Mouse (Mus musculus) embryonic facial prominence, embryonic 10.5 days (tissue): ENCODE results near the gene Camta1. TPM values are rescaled to one million over a fixed set of nuclear protein-coding genes. Genes with fewer than 3 reads are reported as not detected.
A peak's percentile ranks its signal among the peaks of the same experiment; 100 is the strongest.

Experiments
- DNase-seq: peaks from one replicate; pipeline ENCODE4 v3.0.0-alpha.2; 2017; ENCODE audit warnings: low spot score
- H3K27ac ChIP-seq: fragments of 300-500 bp; sonication (generic); replicated peaks from 2 replicates; pipeline ENCODE4 v1.5.1; 2016; ENCODE audit warnings: mild to moderate bottlenecking
- H3K27me3 ChIP-seq: fragments of 300-500 bp; sonication (generic); replicated peaks from 2 replicates; pipeline ENCODE4 v1.6.1; 2016; ENCODE audit warnings: low read depth, mild to moderate bottlenecking; ENCODE audit not compliant: poor library complexity, severe bottlenecking
- H3K36me3 ChIP-seq: fragments of 300-500 bp; sonication (generic); replicated peaks from 2 replicates; pipeline ENCODE4 v1.6.1; 2016; ENCODE audit warnings: mild to moderate bottlenecking, moderate library complexity
- H3K4me1 ChIP-seq: fragments of 300-500 bp; sonication (generic); 2 replicates; pipeline ENCODE4 v1.6.1; 2016
- H3K4me3 ChIP-seq: fragments of 300-500 bp; sonication (generic); 2 replicates; pipeline ENCODE4 v1.5.1; 2016; ENCODE audit warnings: mild to moderate bottlenecking, moderate library complexity
- H3K9me3 ChIP-seq: fragments of 300-500 bp; sonication (generic); 2 replicates; pipeline ENCODE4 v1.6.1; 2016; ENCODE audit warnings: mild to moderate bottlenecking
- WGBS: fragments of 180-500 bp; shearing (Covaris S2); methylation state at CpG from one replicate; pipeline ENCODE4 v1.1.7; 2016; 5-methylcytosine and 5-hydroxymethylcytosine counted together
- polyA plus RNA-seq: library from polyadenylated mRNA; unstranded; fragments of >200 nt; fragmentation: Nextera tagmentation; extraction: Ambion mirVana; gene quantifications from 2 replicates; pipeline ENCODE4 v1.2.1, GENCODE M21; 2016

Camta1 gene
- polyA plus RNA-seq, 1 experiment from 2014 or later: 110 TPM

DNA sequence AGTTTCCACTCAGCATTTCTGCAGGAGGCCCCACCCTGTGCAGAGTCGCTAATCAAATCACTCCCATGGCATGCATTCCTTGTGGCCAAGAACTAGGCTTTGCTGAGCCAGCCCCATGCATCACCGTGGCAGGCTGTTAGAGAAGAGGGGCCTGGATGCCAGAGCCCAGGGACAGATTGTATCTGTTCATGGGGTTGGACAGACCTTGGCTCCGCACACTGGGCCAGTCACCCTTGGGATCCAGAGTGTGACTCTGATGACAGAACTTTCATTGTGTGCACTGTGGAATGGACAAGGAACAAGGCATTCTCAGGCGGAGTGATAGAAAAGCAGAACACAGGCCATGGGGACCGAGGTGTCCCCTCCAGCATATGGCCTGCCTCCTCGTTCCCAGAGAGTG, 610.9 kb downstream of the Camta1 start:
- 91% methylated on average over 6 of the region's 6 CpGs for WGBS
- Histone ChIP-seq H3K36me3 (no peaks in the 10 kb centered on the region), H3K9me3 (no peaks in the 10 kb centered on the region), H3K27me3 (no peaks in the 10 kb centered on the region), H3K4me1 (no peaks in the 10 kb centered on the region), H3K4me3 (no peak overlapping the region), H3K27ac (no peak overlapping the region)
- no peak for DNase-seq

DNA sequence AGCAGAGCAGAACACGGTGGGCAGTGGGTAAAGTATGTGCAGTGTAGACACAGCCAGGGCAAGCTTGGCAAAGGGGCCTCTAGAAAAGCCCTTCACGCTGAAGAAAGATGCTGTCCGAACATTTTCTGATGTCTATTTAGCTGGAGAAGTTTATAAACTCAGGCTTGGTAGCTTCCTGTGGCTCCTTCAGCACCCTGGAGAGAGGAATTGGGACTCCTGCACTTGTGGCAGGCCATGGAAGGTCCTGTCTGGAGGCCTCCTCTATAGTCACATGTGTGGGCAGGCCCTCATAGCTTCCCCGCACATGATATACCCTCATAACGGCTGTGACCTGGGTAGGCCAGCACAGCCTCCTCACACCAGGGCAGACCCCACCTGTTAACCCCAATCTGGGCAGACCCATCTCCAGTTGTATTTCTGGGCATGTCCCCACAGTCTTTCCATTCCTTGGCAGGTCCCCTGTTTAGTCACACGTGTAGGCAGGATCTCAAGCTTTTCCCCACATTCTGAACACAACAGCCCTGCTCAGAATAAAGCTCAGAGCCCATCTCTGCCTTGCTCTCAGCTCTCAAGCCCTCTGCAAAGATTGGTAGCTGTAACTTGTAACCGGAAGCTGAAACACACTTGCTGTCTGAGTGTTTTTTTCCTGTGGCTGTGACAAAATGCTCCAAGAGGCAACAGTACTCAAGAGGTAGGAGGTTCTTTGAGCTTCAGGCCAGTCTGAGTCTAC, 616.4 kb downstream of the Camta1 start:
- DNase-seq: peak; percentile 24
- H3K27ac ChIP-seq: no peak overlapping the region
- WGBS: 69% methylated on average over 7 of the region's 7 CpGs
- no peaks in the 10 kb centered on the region for H3K36me3 ChIP-seq
- H3K9me3 ChIP-seq: peaks cover 5% of the 10 kb centered on the region; the same call in 1 of the 2 replicates
- no peaks in the 10 kb centered on the region; the same call in 1 of the 2 replicates for H3K27me3 ChIP-seq
- H3K4me1 ChIP-seq: peaks cover 10% of the 10 kb centered on the region; the same call in 1 of the 2 replicates
- H3K4me3 ChIP-seq: no peak overlapping the region

DNA sequence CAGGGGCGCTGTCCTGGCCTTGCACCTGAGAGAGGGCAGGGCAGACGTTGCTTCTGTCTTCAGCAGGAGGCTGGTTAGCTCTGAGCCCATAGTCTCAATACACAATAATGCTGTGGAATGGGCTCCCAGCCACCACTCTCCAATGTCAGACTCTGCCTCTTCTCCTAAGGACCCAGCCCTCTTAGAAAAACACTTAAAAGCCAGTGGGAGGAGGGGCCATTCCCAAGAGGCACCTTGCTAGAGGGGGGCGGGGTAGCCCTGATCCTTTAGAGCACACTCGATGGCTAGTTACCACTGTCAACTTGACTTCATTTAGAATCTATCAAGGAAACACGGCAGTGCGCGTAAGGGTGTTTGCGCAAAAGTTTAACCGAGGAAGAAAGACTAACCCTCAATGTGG, 618.2 kb downstream of the Camta1 start:
- no peak for DNase-seq
- Histone ChIP-seq H3K27ac (no peak overlapping the region), H3K9me3 (peaks cover 12% of the 10 kb centered on the region; the same call in 1 of the 2 replicates), H3K4me1 (peaks cover 10% of the 10 kb centered on the region; the same call in 1 of the 2 replicates), H3K27me3 (no peaks in the 10 kb centered on the region; the same call in 1 of the 2 replicates), H3K4me3 (no peak overlapping the region), H3K36me3 (no peaks in the 10 kb centered on the region)
- 63% methylated on average over 9 of the region's 9 CpGs for WGBS

DNA sequence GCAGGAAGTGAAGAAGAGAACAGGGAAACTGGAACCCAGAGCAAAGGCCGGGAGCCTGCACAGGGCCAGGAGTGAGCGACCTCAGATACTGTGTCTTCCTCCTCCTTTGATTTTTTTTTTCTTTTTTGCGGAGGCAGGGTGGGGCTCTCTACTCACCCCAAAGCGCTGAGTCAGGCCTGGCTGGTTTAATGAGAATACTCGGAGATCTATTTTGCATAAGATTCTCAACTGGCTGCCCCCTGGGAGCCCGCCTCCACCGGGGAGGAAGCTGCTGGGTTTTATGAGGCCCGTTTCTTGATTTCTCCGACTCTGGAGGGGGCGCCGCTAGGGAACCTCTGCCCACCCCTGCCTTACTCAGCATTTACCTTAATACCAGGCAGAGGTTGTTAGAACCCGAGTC, 618.9 kb downstream of the Camta1 start:
- Histone ChIP-seq H3K27me3 (no peaks in the 10 kb centered on the region; the same call in 1 of the 2 replicates), H3K4me3 (no peak overlapping the region), H3K9me3 (peaks cover 12% of the 10 kb centered on the region; the same call in 1 of the 2 replicates), H3K4me1 (peaks cover 10% of the 10 kb centered on the region; the same call in 1 of the 2 replicates), H3K36me3 (no peaks in the 10 kb centered on the region), H3K27ac (no peak overlapping the region)
- no peak for DNase-seq
- 27% methylated on average over 12 of the region's 12 CpGs for WGBS

DNA sequence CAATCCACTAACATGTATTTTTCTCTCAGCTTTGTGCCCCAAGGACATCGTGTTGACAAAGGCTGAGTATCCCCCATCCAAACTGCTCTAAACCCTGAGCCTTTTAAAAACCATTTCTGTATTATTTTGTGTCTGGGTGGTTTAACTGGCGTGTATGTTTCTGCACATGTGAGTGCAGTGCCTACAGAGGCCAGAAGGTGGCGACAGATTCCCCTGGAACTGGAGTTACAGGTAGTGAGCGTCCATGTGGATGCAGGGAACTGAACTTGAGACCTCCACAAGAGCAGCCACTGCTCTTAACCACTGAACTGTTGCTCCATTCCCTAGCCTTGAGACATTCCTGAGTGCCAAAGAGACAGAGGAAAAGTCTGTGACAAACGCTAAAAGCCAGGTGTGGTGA, 621.2 kb downstream of the Camta1 start:
- 83% methylated on average over 5 of the region's 5 CpGs for WGBS
- H3K9me3 ChIP-seq: peaks cover 12% of the 10 kb centered on the region; the same call in 1 of the 2 replicates
- no peak overlapping the region for H3K4me3 ChIP-seq
- peaks cover 10% of the 10 kb centered on the region; the same call in 1 of the 2 replicates for H3K4me1 ChIP-seq
- H3K36me3 ChIP-seq: no peaks in the 10 kb centered on the region
- DNase-seq: no peak
- H3K27me3 ChIP-seq: no peaks in the 10 kb centered on the region; the same call in 1 of the 2 replicates
- no peak overlapping the region for H3K27ac ChIP-seq

DNA sequence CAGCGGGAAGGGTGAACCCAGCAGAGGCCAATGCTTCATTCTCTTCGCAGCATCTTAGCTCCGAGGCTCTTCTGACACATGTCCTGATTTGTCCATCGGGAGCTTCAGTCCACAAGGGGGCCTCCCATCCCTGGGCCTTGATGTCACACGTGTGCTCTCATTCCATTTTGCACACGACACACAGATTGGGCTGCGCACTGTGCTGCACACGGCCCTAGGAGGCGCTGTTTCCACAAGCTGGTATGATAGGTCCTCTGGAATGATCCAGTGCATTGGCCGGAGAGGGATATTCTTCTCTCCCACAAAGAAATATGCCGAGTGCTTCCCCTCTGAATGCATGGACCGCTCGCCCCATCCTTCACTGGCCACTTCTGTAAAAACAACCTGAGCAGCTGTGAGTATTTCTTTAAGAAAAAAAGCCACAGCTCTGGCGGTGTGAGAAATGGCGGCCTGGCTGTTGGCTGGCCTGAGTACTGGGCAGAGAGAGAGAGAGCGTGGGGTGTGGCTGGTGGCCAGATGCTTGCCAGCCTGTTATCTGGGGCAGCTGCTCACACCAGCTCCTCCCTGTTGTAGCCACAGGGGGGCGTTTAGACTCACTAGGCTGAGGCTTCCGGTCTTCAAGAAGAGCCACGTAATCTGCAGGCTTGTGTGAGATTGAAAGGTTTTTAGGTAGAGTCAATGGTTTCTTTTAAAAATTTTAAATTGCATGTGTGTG, 622.5 kb downstream of the Camta1 start:
- peaks cover 12% of the 10 kb centered on the region; the same call in 1 of the 2 replicates for H3K9me3 ChIP-seq
- no peak for DNase-seq
- no peak overlapping the region for H3K27ac ChIP-seq
- H3K4me1 ChIP-seq: peaks cover 10% of the 10 kb centered on the region; the same call in 1 of the 2 replicates
- H3K36me3 ChIP-seq: no peaks in the 10 kb centered on the region
- H3K27me3 ChIP-seq: no peaks in the 10 kb centered on the region; the same call in 1 of the 2 replicates
- H3K4me3 ChIP-seq: no peak overlapping the region
- WGBS: 83% methylated on average over 19 of the region's 19 CpGs

DNA sequence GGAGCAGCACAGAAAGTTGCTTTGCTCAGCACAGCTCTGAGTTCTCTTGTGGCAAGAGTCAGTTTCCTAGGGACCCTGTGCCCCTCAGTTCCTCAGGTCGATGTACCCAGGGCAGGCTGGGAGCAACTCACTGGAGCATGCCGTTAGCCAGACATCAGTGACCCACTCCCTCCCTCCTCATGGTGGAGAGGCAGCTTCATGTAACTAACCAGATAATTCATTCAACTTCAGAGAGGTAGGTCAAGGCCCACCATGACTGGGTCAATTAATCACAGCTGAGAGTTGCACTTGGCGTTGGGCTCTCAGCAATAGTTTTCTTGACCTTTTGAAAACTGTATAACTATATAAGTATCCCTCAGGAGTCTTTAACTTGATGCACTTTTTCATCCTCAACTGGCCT, 624.2 kb downstream of the Camta1 start:
- Histone ChIP-seq H3K27me3 (no peaks in the 10 kb centered on the region), H3K9me3 (peaks cover 12% of the 10 kb centered on the region; the same call in 1 of the 2 replicates), H3K36me3 (no peaks in the 10 kb centered on the region), H3K27ac (no peak overlapping the region), H3K4me3 (no peak overlapping the region), H3K4me1 (no peaks in the 10 kb centered on the region)
- 71% methylated on average over 3 of the region's 3 CpGs for WGBS
- no peak for DNase-seq

DNA sequence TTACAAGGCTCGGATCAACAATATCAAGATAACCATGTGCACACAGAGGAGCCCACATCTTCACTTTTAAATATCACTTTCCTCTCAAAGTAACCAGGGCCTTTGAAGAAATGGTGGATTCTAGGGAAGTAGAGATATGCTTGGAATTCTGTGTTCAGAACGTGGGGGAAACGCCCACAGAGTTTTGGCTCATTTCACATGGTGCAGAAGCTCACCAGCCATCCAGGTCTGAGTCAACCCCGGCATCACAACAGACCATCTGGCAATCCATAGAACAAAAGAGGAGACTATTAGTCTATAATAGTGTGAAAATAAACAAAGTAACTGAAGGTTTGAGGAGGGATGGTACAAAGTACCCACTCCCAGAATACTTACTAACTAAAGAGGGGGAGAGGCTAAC, 626.7 kb downstream of the Camta1 start:
- WGBS: 90% methylated on average over 4 of the region's 4 CpGs
- H3K4me1 ChIP-seq: no peaks in the 10 kb centered on the region

DNA sequence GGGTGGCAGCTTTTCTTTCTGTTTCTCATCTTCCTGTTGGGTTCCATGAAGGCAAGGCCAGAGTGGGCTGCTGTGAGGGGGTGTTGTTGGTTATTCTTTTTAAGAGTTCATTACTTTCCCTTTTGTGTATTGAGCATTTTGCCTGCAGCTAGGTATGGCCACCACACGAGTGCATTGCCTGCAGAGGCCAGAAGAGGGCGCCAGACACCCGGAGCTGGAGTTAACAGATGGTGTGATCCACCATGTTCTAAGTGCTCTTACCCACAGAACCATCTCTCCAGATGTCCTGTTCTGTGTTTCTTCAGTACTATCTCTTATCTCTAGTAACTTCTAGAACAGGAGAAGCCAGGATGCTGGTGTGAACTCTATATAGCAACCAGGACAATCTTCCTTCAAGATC, 629.6 kb downstream of the Camta1 start:
- H3K36me3 ChIP-seq: no peaks in the 10 kb centered on the region
- H3K27me3 ChIP-seq: no peaks in the 10 kb centered on the region
- no peaks in the 10 kb centered on the region for H3K9me3 ChIP-seq
- H3K4me1 ChIP-seq: peaks cover 3% of the 10 kb centered on the region; the same call in 1 of the 2 replicates
- WGBS: 68% methylated on average over 3 of the region's 3 CpGs
- H3K4me3 ChIP-seq: no peak overlapping the region
- DNase-seq: no peak
- no peak overlapping the region for H3K27ac ChIP-seq

More for the DNA sequence above, 626.7 kb downstream of the Camta1 start:
- no peaks in the 10 kb centered on the region for H3K36me3 ChIP-seq
- H3K27me3 ChIP-seq: no peaks in the 10 kb centered on the region
- H3K27ac ChIP-seq: no peak overlapping the region
- 0 out of 2 replicates have a peak, but pooled peaks cover 5% of the 10 kb centered on the region for H3K9me3 ChIP-seq
- DNase-seq: no peak
- no peak overlapping the region for H3K4me3 ChIP-seq

DNA sequence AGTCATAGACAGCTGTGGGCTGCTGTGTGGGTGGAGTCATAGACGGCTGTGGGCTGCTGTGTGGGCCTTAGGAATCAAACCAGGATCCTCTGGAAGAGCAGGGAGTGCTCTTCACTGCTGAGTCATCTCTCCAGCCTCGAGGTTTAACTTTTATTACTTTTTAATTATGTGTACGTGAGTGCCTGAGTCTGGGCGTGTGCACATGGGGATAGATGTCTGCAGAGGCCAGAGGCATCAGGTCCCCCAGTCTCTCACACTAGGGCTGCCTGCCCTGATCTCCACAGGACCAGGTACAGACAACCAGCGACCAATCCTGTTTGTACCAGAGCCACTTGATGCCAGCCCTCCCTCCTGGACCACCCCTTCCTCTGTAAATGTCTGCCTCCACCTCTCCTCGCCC, 632.6 kb downstream of the Camta1 start:
- Histone ChIP-seq H3K36me3 (no peaks in the 10 kb centered on the region), H3K4me3 (no peak overlapping the region), H3K9me3 (no peaks in the 10 kb centered on the region), H3K27me3 (no peaks in the 10 kb centered on the region), H3K27ac (no peak overlapping the region), H3K4me1 (peaks cover 12% of the 10 kb centered on the region)
- WGBS: 71% methylated on average over 6 of the region's 6 CpGs
- no peak for DNase-seq

DNA sequence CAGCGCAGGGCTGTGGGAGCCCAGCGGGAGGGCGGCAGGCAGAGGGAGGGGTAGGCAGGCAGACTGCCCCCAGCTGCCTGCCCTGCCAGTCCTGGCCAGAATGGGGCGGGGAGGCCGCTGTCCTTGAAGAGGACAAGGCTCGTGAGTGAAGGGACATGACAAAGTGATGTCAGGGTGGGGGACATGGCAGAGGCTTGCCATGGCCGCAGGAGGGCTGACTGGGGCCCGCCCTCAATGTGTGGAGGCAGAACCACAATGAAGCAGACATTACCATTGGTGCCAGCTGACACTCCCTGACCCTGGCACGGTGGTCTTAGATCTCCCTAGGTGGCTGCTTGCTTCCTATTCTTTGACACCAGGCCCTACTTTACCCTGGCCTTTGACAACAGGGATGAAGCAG, 635.2 kb downstream of the Camta1 start:
- Histone ChIP-seq H3K27ac (no peak overlapping the region), H3K4me1 (peaks cover 12% of the 10 kb centered on the region), H3K4me3 (no peak overlapping the region), H3K9me3 (no peaks in the 10 kb centered on the region), H3K27me3 (peaks cover 5% of the 10 kb centered on the region; the same call in 1 of the 2 replicates), H3K36me3 (no peaks in the 10 kb centered on the region)
- WGBS: 48% methylated on average over 9 of the region's 9 CpGs
- DNase-seq: no peak

DNA sequence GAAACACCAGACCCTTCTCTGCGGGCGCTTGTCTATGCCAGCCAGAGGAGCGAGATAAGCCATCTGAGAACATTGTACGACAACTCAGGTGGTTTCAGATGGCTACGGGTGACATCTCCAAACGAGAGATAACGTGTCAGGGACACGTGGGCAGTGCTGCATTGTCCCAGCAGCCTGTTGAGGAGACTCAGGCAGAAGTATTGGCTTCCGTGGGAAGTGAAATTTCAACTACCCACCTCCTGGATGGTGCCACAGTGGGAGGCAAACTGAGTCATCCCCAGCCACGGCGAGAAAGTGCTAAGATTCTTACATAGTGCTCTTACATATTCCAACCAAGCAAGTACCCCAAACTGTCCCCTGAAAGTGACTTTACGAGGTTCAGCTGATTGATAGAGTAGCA, 637.7 kb downstream of the Camta1 start:
- Histone ChIP-seq H3K4me1 (peaks cover 12% of the 10 kb centered on the region), H3K4me3 (no peak overlapping the region), H3K9me3 (no peaks in the 10 kb centered on the region), H3K36me3 (no peaks in the 10 kb centered on the region), H3K27ac (no peak overlapping the region), H3K27me3 (peaks cover 5% of the 10 kb centered on the region; the same call in 1 of the 2 replicates)
- DNase-seq: no peak
- 88% methylated on average over 12 of the region's 12 CpGs for WGBS
